Mouse (Mus musculus): ENCODE data around the gene Olfr1375. TPM values are rescaled to one million over a fixed set of nuclear protein-coding genes. Genes with fewer than 3 reads are reported as not detected.

Gene Olfr1375
- total RNA-seq (2023) = not detected in 2 replicates

DNA sequence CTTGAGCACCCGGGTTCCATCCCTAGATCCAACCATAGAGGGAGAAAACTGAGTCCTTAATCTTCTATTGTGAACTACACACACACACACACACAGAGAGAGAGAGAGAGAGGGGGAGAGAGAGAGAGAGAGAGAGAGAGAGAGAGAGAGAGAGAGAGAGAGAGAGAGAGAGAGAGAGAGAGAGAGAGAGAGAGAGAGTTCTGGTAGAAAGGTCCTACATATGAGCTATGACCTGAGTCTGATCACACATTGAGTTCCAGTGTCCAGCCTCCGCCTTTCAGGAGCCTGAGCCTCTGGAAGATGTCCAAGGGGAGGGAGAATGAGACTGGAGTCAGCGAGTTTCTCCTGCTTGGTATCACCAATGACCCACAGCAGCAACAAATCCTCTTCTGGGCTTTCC is at the start of gene Olfr1375:
Olfr1375 (plus strand) TSS at position 301 of the 400 bp plus-strand sequence.

DNA sequence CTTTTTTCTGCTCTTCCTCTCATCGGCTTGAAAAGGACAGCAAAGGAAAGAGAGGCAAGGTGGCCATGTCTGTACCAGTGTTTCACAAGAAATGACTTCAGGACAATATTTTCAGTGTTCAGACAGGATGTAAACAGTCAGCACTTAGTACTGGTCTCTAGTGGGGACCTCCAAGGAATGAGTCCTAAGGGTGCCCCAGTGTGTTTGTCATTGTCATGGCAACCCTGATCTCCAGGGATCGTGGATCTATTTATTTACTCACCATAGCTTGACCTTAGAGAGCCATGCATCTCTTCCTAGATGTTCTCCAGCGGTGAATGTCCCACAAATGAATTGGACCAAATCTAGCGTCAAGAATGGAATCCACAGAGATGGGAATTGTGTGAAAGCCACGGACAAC is 44.6 kb upstream of the Olfr1375 start, which contains the start of gene Olfr51:
Olfr51 (plus strand) TSS at position 301 of the 400 bp plus-strand sequence.

GRCm38 (mm10) chr11:51013936-51014335 is 34.0 kb upstream of the Olfr1375 start, which contains the start of gene Olfr54:
TSS of gene Olfr54 (plus strand) at chr11:51014236.

DNA sequence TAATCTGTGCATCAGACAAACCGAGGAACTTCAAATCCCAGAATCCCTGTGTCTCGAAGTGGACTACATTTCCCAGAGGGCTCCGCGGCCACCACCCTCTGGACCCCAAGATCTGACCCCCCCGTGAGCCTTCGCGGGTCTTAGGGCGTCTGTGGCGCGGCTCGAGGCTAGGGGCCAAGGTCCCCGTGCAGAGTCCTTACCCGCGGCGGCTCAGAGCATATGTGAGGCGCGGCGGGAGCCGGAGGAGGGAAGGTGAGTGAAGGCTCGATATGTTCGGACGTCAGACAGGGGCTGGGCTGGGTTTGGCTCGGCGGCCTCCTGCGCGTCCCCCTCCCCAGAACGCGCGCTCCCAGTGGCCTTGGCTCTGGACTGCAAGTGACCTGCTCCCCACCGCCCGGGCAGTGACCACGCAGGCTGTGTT is 11.3 kb downstream of the Olfr1375 start, which contains the start of gene Zfp354a:
Zfp354a (plus strand) TSS at position 107 of the 421 bp plus-strand sequence.

Other genes with a start within 250 kb of the Olfr1375 start
- gene Zfp354c, start 220.4 kb upstream of the Olfr1375 start, total RNA-seq (2023) = 0.14 and 0.28 TPM in 2 replicates
- gene Zfp879, start 206.6 kb upstream of the Olfr1375 start, total RNA-seq (2023) = not detected in 2 replicates
- gene Grm6, start 197.4 kb upstream of the Olfr1375 start, total RNA-seq (2023) = 0.20 and 0.54 TPM in 2 replicates
- not detected in 2 replicates for gene Zfp454, start 160.5 kb upstream of the Olfr1375 start, total RNA-seq (2023)
- 0.16 TPM in 1 of 2 replicates, not detected in the other for gene Zfp2, start 131.9 kb upstream of the Olfr1375 start, total RNA-seq (2023)
- not detected in 2 replicates for gene Zfp354b, start 116.5 kb upstream of the Olfr1375 start, total RNA-seq (2023)
- gene 4933414I15Rik, start 104.3 kb upstream of the Olfr1375 start, total RNA-seq (2023) = not detected in 2 replicates
- gene Prop1, start 94.3 kb upstream of the Olfr1375 start, total RNA-seq (2023) = not detected in 2 replicates
- gene Olfr1378, start 81.6 kb upstream of the Olfr1375 start, total RNA-seq (2023) = not detected in 2 replicates
- gene Olfr1377, start 66.1 kb upstream of the Olfr1375 start, total RNA-seq (2023) = not detected in 2 replicates
- not detected in 2 replicates for gene Olfr51, start 44.5 kb upstream of the Olfr1375 start, total RNA-seq (2023)
- not detected in 2 replicates for gene Olfr54, start 33.9 kb upstream of the Olfr1375 start, total RNA-seq (2023)
- gene Zfp354a, start 11.1 kb downstream of the Olfr1375 start, total RNA-seq (2023) = not detected in 2 replicates
- not detected in 2 replicates for gene Gm12569, start 172.4 kb downstream of the Olfr1375 start, total RNA-seq (2023)
- gene Clk4, start 213.6 kb downstream of the Olfr1375 start, total RNA-seq (2023) = 264 and 321 TPM in 2 replicates
- gene BC049762, start 214.9 kb downstream of the Olfr1375 start, total RNA-seq (2023) = 1.6 TPM in 1 of 2 replicates, not detected in the other
- gene Col23a1, start 241.8 kb downstream of the Olfr1375 start, total RNA-seq (2023) = 0.51 and 0.61 TPM in 2 replicates